Mouse (Mus musculus) spleen, postnatal 10 days (tissue): ENCODE measurements around the gene Pigp.
A peak's percentile ranks its signal among the peaks of the same experiment; 100 is the strongest.
"Not testable (repeated sequence)": the region's sequence is repeated elsewhere in the genome, so short reads cannot be mapped to it uniquely, and the experiment has no call there.

Source experiments
- DNase-seq, 2 experiments: peaks; one replicate each; pipeline ENCODE4 v3.0.0; 2021 to 2022; ENCODE audit warnings: low spot score in 2 of 2

Pigp gene

DNA sequence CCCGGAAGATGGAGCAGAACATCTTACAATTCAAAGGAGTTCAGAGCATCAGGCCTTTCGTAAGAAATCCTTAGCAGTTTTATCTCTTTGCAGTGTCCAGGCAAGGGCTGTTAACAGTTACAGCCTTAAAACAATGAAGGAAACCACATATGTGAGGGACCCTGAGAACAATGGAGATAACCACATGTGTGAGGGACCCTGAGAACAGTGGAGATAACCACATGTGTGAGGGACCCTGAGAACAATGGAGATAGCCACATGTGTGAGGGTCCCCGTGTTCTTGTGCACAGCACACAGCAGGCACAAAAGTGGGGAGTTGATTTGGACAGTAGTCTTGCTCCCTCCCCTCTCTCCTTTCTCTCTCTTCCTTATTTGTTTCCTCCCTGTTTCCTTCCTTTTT, 13.6 kb downstream of the Pigp start:
- DNase-seq, result no peak

- no peak for DNase-seq
Measured at GRCm38 (mm10) chr16:94356776-94357494, 14.7 kb downstream of the Pigp start.

GRCm38 (mm10) chr16:94356046-94356445, 15.6 kb downstream of the Pigp start:
- DNase-seq, result no peak

DNA sequence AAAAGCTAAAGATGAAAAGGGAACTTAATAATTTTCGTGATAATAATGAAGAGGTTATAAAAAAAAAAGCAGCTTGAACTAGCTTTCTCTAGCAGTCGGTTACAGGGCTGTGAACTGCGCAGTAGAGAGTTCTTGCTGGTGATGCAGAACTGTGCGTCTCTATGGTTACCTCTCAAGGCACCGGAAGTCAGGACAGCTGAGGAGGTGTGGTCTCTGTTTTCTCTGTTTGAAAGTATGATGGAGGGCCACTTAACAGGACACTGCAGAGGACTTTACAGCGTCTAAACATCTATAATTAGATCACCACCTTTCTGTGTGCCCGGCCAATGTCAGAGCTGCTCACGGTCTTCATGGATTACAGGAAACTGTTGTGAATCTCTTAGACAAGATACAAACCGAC, 17.2 kb downstream of the Pigp start:
- peak in 1 of 2 experiments; percentile 43 for DNase-seq

DNA sequence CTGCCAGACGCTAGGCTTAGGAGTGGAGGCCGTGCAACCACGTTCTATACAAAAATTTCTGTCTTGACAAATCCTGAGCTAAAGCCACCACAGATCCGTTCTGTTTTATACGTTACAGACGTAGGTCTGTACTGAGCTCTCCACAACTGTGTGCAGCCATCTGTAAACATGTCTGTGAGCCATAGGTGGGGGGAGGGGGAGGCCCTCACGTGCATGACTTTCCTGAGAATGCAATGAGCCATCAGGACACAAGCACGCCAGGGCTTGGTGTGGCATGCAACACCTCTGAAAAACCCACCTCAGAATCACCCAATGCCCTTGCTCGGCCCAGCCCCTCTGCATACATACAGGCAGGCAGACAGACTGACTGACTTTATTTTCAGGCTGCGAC, 21.4 kb downstream of the Pigp start:
- DNase-seq, result peak in 1 of 2 experiments; percentile 26

DNA sequence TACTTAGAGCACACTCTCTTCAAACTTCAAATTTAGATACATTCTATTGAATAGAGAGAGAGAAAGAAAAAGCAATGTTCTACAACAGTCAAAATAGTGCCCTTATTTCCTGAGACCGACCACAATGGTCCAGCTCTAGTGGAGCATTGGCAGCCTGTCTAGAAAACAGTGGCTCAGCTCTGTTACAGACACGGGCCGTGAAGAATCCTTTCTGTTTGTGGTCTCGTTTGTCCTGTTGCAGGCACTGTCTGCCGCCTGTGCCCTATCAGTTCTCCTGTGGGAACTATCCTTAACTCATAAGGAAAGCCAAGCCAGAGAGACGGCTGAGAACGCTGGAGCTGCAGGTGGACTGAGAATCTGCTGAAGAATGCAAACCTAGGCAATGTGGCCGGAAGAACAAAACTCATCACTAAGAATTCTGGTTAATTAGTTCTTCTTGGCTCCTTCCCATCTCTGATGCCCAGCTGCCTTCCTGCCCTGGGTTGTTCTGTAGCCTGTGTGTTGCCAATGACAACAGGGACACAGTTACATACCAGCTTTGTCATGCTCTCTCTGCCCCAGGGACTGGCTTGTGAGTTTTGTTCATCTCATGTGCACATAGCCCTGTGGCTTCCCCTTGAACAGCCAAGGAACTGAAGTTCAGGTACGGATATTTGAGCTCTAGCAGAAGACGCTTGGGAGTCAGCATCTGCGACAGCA, 21.9 kb downstream of the Pigp start:
- no peak for DNase-seq

DNA sequence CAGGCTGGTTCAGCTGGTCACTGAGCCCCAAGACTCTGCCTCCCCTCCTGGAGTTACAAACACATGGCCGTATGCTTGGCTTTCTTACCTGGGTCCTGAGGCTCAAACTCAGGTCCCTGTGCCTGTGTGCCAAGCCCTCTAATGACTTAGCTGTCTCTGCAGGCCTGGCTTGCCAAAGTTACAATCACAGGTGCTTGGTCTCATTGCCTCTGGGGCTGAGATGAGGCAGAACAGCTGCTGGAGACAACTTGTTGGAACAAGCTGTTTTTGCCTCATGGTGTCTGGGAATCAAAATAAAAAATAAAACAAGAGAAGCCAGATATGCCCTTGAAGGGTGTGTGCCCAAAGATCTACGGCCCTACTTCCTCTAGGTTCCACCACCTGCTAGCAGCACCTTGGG, 22.9 kb downstream of the Pigp start:
- DNase-seq, result no peak

GRCm38 (mm10) chr16:94347080-94347731, 24.4 kb downstream of the Pigp start:
- DNase-seq, result no peak

DNA sequence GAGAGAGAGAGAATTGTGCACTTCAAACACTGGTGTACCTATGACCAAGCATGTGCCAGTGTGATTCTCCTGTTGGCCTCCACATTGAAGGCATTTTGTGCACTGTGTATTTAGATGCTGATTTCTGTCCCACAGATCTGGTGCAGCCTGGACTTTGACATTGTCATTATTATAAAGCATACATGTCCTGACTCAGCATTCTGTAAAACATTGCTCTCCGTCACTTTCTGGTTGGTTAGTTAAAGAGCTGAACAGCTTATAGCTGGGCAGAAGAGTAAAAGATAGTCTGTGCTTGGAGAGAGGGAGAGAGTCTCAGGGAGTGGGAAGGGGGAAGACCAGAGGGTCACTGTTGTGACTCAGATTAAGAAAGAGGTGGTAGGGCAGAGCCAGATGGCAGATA, 25.9 kb downstream of the Pigp start:
- no peak for DNase-seq

- DNase-seq, result not testable (repeated sequence)
Measured at GRCm38 (mm10) chr16:94339164-94340160, 32.2 kb downstream of the Pigp start.

- DNase-seq, result no peak
Measured at GRCm38 (mm10) chr16:94335656-94336055, 36.0 kb downstream of the Pigp start.

- DNase-seq, result peak; percentile 68 to 87
Measured at GRCm38 (mm10) chr16:94331886-94332252, 39.8 kb downstream of the Pigp start.

DNA sequence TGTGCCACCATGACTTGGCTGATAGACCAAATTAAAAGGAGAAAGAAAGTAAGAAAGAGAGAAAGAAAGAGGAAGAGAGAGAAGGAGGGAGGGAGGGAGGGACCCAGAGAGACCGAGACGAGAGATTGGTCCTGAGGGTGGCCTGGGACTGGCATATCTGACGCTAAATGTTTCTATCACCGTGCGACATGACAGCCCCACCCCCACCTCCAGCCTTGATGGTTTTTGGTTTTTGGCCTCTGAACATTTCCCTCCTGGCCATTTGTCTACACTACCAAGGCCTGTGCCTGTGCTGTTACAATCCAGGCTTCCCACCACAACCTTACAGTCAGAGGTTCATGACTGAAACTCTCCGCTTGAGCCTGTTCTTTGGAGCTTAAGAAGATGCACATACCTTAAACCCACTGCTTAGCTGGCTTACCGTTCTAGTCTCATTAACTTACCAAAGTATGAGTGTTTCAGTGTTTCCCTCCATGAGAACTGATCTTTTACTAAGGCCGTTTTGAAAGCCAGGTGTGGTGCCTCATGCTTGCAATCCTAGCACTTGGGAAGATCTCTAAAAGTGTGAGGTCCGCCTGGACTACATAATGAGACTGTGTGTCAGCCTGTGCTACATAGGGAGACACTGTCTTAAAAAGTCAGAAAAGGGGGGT, 40.3 kb downstream of the Pigp start:
- DNase-seq, result no peak

DNA sequence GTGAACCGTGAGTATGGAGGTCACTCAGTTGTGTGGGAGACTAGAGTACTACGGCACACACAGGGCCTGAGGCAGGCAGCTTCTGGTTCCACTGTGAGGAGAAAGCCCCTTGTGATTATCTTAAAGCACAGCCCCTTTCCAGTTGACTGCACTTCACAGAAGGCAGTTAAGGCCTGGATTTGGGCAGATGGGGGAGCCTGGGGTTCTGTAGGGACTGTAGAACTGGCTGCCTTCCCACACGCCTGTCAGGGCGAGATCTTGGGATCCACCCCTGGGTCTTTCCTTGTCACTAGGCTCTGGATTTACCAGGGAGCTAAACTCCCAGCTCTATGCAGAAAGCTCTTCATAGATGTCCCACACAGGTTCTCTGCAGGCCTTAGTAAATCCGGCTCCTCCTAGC, 41.2 kb downstream of the Pigp start:
- DNase-seq, result no peak

- DNase-seq, result no peak
Measured at GRCm38 (mm10) chr16:94328881-94329867, 42.5 kb downstream of the Pigp start.

- peak; percentile 31 to 42 for DNase-seq
Measured at GRCm38 (mm10) chr16:94327781-94328711, 43.6 kb downstream of the Pigp start, which contains the start of gene Ripply3. TSS of gene Ripply3 (plus strand) at chr16:94328420.

DNA sequence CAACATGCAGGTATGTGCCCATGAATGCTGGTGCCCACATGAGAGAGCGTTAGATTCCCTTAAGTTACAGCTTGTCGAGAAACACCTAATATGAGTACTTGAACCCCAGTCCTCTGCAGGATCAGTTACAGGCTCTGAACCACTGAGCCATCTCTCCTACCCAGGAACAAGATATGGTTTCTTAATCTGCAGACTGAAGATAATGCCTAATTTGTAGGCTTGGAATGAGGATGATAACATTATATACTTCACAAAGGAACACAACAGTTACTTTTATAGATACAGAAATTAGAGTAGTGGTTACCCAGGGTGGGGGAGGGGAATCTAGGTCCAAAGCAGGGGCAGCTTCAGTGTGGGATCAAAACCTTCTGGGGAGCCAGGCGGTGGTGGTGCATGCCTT, 45.6 kb downstream of the Pigp start:
- DNase-seq, result no peak

DNA sequence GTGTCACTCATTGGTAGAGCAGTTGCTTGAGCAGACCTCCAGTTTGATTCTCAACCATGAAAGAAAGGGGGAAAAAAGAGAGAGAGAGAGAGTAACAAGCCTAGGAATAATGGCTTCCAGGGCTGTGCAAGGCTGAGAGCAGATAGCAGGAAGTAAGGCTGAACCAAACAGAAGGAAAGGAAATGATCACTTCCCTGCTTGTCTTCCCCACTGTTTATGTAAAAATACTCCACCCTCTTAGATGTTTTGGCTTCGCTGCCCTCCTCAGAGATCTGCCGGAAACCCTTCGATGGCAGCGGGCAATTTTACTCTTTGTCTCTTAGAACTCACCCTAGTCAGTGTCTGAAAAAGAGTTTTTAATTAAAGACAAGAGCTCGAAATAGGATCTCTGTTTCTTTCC, 48.0 kb downstream of the Pigp start:
- no peak for DNase-seq

DNA sequence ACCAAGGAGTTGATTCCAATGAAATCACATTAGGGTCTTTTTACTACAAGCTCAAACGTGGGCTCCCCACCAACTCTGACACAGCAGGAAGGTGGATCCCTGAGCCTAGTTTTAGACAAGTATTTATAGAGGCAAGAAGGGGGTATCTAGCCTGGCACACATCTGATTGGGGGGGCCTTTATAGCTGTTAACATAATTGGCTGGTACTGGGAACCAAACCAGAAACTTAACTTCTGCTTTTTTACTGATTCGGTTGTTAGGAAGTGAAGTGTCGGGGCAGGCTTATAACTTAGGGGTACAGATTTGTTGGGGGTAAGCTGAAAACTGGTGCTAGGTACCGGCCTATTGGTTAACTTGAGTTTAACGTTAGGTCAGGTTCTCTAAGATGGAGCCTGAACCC, 51.4 kb downstream of the Pigp start:
- no peak for DNase-seq
